Mouse (Mus musculus) brain, embryonic 14.5 days (tissue): ENCODE results near the gene Dlg4. TPM values are rescaled to one million over a fixed set of nuclear protein-coding genes. Genes with fewer than 3 reads are reported as not detected.
"Not testable (repeated sequence)": the region's sequence is repeated elsewhere in the genome, so short reads cannot be mapped to it uniquely, and the experiment has no call there.

Experiments used
- DNase-seq: peaks from one replicate; pipeline ENCODE4 v3.0.0-alpha.2; 2011; ENCODE audit warnings: low read depth
- CTCF ChIP-seq: fragments of 200-500 bp; IDR thresholded peaks from 2 replicates; pipeline ENCODE4 v1.5.1; 2012; ENCODE audit warnings: inconsistent platforms, mild to moderate bottlenecking, moderate library complexity, borderline replicate concordance; ENCODE audit not compliant: insufficient read depth, insufficient read length; ENCODE audit errors: extremely low read depth
- POLR2A ChIP-seq: fragments of 200-500 bp; IDR thresholded peaks from 2 replicates; pipeline ENCODE4 v1.6.1; 2012; ENCODE audit warnings: mild to moderate bottlenecking, inconsistent platforms, borderline replicate concordance; ENCODE audit not compliant: poor library complexity, insufficient read depth, insufficient read length, severe bottlenecking; ENCODE audit errors: extremely low read depth
- polyA plus RNA-seq: library from polyadenylated mRNA; depleted of rRNA; stranded (reverse); fragments of >200 nt; gene quantifications from 2 replicates; pipeline ENCODE4 v1.2.3, GENCODE M21; 2012

Gene Dlg4
- polyA plus RNA-seq, 1 experiment: 306 TPM

DNA sequence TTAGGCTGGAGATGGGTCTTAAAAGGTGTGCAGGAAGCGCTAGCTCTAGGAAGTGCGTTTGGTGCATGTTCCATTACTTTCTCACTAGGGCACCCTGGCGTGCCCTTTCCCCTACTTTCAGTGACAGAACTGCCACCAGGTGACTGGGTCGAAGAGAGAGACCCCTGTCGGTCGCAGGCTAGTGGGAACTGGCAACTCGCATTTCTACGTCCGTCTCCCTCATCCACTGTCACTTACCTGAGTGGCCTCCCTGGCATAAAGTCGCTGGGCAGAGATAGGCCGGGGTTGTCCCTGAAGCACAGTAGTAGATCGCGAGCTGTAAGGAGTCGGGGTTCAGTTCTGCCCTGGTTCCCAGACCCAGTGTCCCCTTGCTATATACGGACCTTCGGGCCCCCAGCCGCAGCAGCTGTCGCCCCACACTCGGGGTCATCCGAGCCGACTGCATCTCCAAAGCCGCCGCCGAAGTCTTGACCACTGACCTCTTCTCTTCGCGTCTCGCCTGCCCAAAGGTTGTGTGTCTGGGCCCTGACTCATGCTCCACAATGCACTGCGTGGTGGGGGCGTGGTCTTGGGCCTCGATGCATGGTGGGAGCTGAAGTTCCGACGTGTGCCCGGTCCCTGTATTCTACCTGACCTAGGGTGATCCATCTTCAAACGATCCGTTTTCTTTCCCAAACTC is 1.7 kb upstream of the Dlg4 start, which contains the start of gene Acadvl:
Gene Acadvl (minus strand): TSS at position 532 of the 679 bp plus-strand sequence.
- TF ChIP-seq POLR2A: no peak
- peak; percentile 45; the same call in 1 of the 2 replicates for TF ChIP-seq CTCF
- DNase-seq: peak; percentile 91

DNA sequence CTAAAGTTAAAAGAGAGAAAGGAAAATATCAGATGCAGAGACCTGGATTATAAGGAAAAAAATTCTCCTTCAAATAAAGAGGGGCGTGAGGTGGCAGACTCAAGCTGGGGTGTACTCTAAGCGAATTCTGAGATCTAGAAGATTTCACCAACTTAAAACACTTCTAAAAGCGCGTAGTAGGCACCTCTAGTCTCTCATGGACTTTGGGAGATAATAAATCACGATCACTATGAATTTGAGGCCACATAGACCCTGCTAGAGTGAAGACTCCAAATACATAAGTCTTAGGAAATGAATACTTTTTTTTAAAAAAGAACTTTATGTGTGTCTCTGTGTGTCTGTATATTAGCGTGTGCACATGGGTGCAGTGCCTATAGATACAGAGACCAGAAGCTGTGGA is 1.1 kb upstream of the Dlg4 start:
- no peak for DNase-seq
- no peak for TF ChIP-seq POLR2A
- TF ChIP-seq CTCF: no peak

DNA sequence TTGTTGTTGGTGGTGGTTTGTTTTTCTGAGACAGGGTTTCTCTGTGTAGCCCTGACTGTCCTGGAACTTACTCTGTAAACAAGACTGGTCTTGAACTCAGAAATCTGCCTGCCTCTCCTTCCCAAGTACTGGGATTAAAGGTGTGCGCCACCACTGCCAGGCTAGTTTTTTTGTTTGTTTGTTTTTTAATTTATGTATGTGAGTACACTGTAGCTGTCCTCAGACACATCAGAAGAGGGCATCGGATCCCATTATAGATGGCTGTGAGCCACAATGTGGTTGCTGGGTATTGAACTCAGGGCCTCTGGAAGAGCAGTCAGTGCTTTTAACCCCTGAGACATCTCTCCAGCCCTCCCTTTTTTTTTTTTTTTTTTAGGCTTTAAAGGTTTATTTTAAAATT is 565 bp upstream of the Dlg4 start:
- DNase-seq: not testable (repeated sequence)

DNA sequence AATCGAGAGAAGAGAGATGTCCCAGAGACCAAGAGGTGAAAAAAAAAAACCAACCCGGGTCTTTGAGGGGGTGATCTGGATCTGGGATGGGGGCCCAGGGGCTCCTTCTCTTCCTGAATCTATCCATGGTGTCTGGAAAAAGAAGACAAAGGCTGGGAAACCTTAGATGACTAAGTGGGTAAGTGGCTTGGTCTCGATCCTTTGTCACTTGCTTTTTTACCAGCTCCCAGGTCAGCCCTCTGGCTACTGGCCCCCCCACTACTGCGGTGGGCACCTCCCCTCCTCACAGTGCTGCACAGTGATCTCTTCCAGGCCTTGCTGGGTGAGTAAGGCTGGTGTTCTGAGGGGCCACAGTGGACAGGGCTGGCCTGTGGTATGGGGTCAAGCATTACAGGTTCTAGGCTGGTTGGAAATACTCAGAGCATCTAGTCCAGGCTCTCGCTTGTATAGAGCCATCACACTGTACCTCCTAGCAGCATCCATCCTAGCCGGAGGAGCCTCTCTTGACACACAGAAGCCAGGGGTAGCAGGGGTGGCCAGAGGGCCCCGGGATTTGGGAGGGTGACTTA is 541 bp downstream of the Dlg4 start:
- TF ChIP-seq POLR2A: no peak
- no peak for TF ChIP-seq CTCF
- no peak for DNase-seq

DNA sequence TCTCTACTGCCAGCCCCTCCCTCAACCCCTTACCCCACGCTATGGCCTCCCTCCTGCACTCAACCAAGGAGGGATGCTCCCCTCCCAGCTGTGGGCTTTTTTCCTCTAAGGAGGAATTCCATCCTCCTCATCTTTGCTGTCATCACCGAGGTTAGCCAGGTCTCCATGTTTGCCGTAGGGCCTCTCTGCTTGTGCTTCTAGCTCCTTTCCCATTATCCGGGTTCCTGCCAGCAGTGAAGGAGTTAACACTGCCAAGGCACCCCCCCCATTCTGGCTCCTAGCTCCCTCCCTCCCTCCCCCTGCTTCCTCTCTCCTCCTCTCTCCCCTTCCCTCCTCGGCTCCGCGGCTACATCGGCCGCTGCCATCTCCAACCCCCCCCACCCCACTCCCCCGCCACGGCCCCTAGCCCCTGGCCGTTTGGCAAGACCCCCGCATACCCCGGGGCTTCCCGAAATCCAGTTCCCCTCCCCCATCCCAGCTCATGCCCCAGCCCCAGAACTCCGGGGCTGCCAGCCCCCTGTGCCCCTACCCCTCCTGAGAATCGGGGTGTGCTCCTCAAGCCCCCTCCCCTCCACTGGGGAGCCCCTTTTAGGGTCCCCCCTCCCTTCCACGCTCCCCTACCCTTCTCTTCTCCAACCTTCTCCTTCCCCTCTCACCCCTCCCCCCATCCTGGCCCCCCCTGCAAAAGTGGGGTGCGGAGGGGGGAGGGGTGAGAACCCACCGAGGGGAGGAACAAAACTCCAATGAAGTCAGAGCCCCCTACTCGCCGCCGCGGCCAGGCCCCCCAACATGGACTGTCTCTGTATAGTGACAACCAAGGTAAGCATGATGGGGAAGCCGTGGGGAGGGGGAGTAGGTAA is 1.6 kb downstream of the Dlg4 start:
- peak; percentile 96 for DNase-seq
- TF ChIP-seq POLR2A (no peak), CTCF (no peak)

DNA sequence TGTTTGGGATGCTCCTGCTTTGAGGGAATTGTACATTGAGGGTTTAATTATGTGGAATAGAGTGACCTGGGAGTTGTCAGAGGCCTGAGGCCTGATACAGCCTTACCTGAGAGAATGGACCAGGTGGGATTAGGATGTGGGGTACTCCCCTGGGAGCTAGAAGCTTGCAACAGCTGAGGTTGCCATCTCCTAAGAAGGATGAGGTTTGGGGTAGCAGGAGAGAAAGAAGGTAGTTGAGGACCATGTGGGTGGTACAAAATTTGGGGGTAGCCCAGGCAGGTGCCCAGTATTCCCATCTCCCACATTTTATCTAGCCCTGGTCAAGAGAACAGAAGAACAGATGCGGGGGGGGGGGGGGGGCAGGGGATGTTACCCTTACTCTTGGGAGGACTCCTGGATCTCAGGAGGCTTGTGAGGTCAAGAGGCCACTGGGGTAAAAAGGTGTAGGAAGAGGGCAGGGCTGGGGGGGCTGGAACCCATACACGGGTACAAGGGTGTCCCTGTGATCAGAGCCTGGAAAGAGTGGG is 2.8 kb downstream of the Dlg4 start:
- TF ChIP-seq CTCF (no peak), POLR2A (no peak)
- DNase-seq: no peak

DNA sequence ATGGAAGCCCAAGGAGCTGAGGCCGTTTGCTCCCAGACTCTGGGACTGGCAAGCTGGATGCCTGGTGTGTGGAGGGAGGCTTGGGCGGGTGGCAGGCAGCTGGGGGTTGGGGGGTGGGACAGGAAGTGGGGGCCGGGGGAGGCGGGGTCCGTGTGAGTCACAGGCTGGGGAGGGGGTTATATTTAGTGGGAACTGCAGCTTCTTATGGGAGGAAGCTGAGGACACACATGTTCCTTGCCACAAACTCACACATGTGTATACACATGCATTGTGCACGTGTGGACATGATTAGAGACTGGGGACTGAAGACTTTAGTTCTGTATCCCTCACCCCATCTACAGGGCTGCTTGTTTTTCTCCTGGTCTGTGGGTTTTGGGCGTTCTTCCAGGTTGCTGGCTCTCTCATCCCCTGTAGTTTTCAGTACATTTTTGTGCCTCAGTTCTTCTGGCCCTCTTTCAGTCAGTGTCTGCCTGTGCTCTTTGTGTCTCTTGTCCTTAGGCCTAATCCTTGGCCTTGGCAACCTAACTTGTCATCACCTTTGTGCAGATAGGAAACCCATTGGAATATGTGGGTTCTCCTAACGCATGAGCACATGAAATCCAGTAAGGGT is 3.4 kb downstream of the Dlg4 start:
- TF ChIP-seq POLR2A (no peak), CTCF (no peak)
- peak; percentile 64 for DNase-seq

DNA sequence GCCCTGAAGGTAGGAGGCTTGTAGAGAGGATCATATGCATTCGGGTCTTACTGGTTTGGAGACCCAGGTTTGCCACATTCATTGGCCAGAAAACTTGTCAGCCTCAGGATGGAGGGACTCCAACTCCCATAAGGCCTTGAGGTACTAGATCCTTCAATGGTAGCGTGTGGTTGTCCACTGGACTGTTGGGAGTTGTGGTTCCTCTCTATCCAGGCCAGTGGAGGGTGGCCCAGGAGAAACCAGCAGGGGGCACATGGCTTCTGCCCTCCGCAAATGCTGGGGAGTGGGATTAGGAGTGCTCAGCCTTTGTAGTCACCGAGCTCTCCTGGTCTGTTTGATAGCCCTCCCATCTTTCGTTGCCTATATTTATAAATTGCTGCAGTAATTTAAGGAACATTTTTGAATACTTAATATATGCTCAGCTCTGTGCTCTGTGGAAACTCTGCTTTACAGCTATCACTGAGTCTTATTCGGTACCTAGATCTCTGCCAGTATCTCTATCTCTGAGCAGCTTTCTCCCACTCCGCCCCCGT is 4.1 kb downstream of the Dlg4 start:
- TF ChIP-seq CTCF (peak; percentile 52), POLR2A (no peak)
- peak; percentile 96 for DNase-seq

DNA sequence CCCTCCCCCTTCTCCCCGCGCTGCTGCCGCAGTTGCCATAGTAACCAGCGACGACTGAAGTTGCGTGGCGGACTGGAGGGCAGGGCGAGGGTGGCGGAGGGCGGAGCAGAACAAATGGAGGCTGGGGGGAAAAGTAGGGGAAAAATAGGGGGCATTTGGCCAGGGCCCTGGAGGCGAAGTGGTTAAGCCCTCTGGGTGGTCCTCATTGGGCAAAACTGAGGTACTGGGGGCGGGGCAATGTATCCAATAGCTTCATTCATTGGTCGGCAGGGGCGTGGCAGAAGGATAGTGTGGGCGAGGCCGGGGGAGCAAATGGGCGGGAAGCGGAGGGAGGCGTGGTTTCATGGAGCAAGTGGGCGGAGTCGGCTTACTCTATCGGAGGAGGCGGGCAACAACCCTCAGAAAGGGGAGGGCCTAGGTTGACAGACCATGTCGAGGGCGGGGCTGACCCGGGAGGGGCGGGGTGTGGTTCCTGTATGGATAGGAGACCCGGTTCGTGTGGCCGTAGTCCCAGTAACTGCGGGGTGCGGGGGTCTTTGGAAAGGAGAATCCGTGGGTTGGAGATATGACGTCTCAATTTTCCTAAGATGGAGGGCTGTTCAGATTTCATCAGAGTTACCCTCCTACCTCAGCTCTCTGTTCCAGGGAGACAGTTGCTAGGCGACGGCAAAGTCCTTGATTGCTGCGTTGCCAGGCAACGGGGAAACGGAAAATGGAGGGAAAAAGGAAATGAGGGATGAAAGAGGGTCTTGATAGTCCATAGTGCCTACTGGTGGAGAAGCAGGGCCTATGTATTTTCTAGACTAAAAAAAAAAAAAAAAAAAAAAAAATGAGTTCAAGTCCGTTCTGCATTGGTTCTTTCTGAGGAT is 4.8 kb downstream of the Dlg4 start:
- no peak for TF ChIP-seq POLR2A
- TF ChIP-seq CTCF: no peak

DNA sequence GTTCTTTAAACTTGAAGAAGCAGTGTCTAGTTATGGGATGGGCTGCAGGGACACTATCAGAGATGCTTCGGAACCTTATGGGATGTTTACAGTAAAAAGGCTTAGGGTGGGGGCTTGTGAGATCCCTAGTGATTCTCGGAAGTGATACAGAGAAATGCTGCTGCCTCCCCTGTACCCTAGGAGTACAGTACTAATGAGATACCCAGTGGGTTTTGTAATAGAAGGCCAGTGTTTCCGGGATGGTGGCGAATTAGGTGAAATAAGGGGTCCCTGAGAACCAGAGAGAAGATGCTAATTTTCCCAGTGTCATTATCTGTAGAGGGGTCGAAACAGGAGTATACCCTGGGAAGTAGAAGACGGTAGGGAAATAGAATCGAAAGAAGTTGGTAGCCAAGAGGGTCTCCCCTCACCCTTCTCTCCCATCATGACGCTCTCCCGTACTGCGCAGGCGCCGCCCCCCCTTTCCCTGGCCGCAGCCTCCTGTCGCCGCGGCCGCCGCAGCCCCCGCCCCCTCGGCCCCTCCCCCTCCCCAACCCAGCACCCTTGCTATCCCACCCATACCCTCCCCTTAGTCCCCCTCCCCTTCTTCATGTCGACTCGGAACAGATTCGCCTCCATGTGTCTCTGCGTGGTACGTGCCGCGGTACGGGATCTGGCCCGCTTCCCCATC is 6.9 kb downstream of the Dlg4 start:
- DNase-seq: peak; percentile 87
- TF ChIP-seq POLR2A: no peak
- TF ChIP-seq CTCF: no peak

More for the DNA sequence above, 4.8 kb downstream of the Dlg4 start:
- DNase-seq: peak; percentile 99
